Comparison of ENCODE assay signal across 15 mouse cellular contexts in genomic region chr3:146448969-146449368, GRCm38 (mm10).
"Had no signal": no experiment of that assay in that cellular context is flagged by ENCODE, and none has a peak within 500 bp of the region (broad histone marks: within the 10 kb centered on the region; RNA-seq: fewer than 3 reads in every experiment).

No protein-coding gene starts in this region.

- DNase-seq: liver; liver, embryonic 13.5 days; lung, adult 18-20 months; lung, postnatal 4 days; right cerebral cortex, postnatal 4 days; thymus, adult 2 months; thymus, postnatal 25 days had no signal

- H3K27me3 ChIP-seq: hindbrain, embryonic 15.5 days; limb, embryonic 12.5 days; liver, embryonic 13.5 days; megakaryocyte, embryonic 14.5 days; midbrain, embryonic 12.5 days; stomach, embryonic 15.5 days had no signal

- H3K9ac ChIP-seq: hindbrain, embryonic 15.5 days; limb, embryonic 12.5 days; liver, embryonic 13.5 days; midbrain, embryonic 12.5 days; stomach, embryonic 15.5 days had no signal

- H3K27ac ChIP-seq: hindbrain, embryonic 15.5 days; limb, embryonic 12.5 days; liver, embryonic 13.5 days; midbrain, embryonic 12.5 days; stomach, embryonic 15.5 days had no signal

- H3K36me3 ChIP-seq: stomach, embryonic 15.5 days had no signal

- H3K9me3 ChIP-seq: hindbrain, embryonic 15.5 days; stomach, embryonic 15.5 days had no signal

- ATAC-seq: inflammation-experienced regulatory T-cells, adult 6 months; intestine, postnatal 0 days; midbrain, embryonic 16.5 days had no signal

- H3K4me3 ChIP-seq: hindbrain, embryonic 15.5 days; limb, embryonic 12.5 days; liver, embryonic 13.5 days; megakaryocyte, embryonic 14.5 days; midbrain, embryonic 12.5 days; stomach, embryonic 15.5 days had no signal

- H3K4me2 ChIP-seq: limb, embryonic 12.5 days; liver, embryonic 13.5 days; midbrain, embryonic 12.5 days; stomach, embryonic 15.5 days had no signal
